Mouse (Mus musculus) right cerebral cortex, adult 18-20 months (tissue): ENCODE results near the gene Slc38a10.

Experiments
- DNase-seq: peaks from one replicate; pipeline ENCODE4 v3.0.0; 2022; ENCODE audit warnings: mixed read lengths

The Slc38a10 gene

GRCm38 (mm10) chr11:120137625-120138004 is 13.5 kb downstream of the Slc38a10 start:
- no peak for DNase-seq

DNA sequence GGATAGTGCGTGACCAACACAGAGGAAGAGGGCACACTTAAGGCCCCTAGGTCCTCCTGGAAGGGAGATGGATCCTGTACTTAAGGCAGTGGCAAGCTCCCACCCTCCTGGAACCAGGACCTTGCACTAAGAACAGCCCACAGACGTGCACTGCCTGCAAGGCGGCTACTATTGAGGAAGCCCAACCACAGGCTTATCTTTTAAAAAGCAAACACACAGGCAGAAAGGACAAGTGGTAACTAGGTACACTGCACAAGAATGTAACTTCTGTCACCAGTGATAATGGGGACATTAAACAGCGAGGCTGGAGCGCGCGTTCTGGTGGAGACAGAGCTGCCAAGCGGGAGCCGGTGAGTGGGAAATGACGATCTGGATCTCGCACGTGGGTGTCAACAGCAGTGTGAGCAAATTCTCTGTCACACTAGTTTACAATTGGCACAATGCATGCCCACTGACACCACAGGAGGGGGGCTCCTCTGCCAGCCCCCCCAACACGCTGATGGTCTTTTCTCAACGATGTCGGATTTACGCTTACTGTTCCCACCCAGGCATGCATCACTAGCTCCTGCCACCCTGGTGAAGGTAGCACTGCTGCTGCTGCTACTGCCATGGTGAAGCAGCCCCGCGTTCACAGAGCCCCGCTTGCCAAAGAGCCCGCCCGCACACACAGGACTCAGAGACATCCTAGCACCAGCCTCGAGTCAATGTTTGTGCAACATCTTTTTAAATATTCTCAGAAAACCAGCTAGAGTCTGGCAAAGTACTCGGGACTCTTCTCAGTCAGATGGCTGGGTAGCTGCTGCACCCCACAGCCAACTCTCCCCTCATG is 14.1 kb downstream of the Slc38a10 start:
- peak; percentile 87 for DNase-seq

DNA sequence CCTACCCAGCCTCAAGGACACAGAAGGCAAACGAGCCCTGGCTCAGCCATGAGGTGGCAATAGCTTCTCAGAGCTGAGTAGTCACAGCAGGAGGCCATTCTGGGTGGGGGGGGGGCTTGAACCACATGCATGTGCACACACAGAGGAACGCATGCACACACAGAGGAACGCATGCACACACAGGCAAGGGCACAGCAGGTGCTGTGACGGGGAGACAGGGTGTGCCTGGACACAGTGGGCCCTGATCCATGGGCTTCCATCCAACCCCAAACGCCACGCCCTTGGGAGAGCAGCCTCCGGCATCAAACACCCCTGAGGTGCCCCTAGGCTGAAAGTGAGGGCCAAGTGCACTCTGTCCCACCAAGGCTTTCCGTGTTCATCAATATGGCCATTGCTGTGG is 15.0 kb downstream of the Slc38a10 start:
- DNase-seq: no peak

DNA sequence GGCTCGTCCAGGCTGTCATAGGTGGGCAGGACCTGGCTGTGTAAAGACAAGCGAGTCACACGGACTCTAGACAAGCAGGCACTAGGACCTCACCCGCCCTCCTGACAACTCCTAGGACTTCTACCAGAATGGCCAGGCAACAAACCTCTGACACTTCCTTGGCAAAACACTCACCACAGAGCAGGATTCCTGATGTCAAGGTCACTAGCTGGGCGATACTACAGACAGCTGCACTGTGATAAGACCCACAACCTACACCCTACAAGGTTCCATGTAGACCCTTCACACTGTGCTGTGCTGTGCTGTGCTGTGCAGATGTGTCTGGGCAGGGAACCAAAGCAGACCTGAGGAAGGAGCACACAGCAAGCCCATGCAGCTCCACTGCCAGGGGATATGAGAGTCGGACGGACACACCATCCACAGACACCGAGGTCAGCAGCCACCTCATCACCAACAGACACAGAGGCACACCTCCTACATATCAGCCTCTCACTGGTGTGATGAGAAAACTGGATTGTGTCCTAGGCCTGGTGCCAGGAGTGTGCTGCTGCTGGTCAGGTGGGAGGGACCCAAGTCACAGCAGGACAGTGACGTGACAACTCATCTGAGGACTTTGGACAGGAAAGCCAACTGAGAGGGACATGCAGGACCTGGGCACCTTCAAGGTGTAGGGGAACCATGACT is 16.2 kb downstream of the Slc38a10 start:
- DNase-seq: no peak

- no peak for DNase-seq
These were observed 17.0 kb downstream of the Slc38a10 start for GRCm38 (mm10) chr11:120134148-120134547.

DNA sequence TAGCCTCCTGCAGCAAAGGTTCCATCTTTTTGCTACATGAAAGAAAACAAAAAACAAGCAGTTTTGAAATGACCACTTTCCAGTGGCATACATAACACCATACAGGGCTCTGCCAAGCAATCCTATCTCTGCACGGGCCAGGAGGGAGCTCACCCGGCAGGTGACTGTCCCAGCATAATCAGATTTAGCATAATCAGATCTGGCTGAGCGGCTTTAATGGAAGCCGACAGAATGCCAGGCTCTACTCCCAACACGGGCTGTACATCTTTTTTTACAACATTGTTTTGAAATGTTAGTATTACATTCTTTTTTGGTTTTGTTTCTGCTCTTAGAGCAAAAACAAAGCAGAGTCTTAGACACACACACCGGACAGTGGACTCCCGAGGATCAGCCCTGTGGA is 21.9 kb downstream of the Slc38a10 start:
- DNase-seq: no peak

GRCm38 (mm10) chr11:120126845-120127244 is 24.3 kb downstream of the Slc38a10 start:
- no peak for DNase-seq

DNA sequence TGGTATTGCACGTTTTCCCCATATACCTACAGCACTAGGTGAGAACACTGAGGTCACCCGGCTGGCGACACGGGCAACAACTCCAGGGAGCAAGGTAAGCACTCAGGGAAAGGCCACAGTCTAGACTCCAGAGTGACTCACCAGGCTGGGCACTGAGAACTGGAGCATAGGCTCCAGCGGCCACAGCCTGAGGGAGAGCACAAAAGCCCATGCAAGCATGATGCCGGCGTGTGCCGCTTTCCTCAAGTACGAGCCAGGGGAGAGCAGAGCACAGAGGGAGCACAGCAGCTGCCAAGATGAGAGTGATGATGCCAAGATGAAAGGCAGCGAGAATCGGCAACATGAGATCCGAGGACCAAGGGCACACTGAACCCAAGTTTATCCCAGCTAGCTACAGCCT is 29.0 kb downstream of the Slc38a10 start:
- no peak for DNase-seq

GRCm38 (mm10) chr11:120120642-120121420 is 30.3 kb downstream of the Slc38a10 start:
- DNase-seq: peak; percentile 82

DNA sequence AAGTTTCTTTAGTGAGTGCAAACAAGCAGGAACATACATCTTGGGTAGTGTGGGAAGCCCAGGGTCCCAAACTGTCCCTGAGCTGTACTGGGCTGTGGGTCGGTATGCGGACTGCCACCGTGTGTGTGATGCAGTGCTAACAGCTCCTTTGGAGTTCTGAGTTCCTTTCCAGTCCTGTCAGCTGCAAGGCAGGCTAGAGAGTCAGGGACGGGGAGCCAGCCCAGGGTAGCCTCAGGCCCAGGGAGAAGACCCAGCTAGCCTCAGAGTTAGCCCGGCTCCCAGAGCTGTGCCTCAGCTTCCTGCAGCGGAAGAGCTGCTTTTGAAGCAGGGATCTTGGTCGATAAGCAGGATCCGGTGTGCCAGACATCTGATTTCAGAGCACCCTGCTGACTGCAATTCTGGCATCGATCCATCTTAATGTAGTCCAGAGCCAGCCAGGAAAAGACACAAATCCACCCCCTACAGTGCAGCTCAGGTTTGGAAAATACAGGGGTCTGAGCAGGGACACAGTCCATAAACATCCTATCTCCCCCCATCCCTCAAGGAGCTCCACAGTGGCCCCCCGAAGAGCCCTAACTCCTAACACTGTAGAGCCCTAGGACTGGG is 31.1 kb downstream of the Slc38a10 start:
- no peak for DNase-seq

GRCm38 (mm10) chr11:120119108-120119507 is 32.0 kb downstream of the Slc38a10 start:
- DNase-seq: no peak

DNA sequence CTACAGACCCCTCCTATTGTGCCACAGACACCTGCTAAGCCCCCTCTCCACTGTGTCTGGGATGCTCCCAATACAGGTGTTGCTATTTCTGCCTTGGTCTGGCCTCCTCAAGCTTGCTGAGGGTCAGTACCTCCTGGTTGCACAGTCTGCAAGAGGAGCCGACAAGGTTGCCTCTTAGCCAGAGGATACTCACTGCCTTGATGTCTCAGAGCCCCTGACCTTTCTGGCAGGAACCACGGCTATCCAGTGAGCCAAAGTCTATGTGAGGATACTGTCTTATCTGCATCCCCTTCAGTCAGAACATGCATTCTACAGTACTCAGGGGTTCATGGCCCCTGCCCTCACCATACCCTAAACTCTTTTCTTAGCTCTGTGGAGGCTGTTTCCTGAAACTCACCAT is 33.5 kb downstream of the Slc38a10 start:
- no peak for DNase-seq

GRCm38 (mm10) chr11:120114488-120115215 is 36.5 kb downstream of the Slc38a10 start:
- DNase-seq: no peak

GRCm38 (mm10) chr11:120112136-120112535 is 39.0 kb downstream of the Slc38a10 start:
- no peak for DNase-seq

DNA sequence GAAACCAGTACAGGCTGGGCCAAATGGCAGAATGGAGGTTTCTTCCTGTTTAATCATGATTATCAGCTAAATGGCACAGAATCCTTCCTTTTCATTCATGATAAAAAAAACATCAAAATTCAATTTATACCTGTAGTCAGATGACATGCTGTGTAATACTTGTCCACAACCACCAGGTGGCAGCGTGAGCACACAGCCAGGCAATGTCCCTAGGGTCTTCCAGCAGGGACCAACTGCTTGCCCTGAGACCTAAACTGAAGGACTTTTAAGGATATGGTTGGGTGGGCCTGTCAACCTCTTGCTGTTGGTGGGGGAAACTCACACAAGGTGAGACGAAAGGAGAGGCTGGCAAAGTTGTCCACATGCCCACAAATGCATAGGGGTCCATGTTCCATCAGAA is 40.1 kb downstream of the Slc38a10 start:
- no peak for DNase-seq

- DNase-seq: no peak
These were observed 40.6 kb downstream of the Slc38a10 start for GRCm38 (mm10) chr11:120110554-120110953.

DNA sequence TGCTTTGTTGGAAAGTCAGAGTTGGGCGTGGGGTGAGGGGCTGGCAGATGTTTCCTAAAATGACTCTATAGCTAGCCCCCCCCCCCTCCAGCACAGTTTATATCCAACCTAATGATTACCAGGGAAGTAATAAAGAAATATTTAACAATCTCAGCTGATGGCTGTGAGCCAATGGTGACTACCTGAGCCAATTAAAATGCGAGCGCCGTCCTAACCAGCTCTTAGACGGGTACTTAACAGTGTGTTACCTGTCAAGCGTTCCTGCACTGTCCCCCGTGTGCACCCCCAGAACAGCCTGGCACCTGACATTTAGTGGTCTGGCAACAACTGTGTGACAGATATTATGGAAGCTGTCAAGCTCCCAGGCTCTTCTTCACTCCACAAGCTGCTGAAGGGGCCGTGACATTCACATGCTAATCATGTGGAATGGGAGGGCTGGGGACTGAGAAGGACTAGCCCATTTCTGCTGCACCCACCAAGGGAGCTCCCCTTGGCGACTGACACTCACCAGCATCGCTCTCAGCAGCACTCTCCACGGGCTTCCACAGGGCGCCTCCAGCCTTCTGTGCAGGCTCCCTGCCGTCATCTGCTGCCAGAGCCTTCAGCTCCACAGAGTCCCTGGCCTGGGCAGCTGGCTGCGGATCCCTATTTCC is 41.5 kb downstream of the Slc38a10 start:
- DNase-seq: no peak

DNA sequence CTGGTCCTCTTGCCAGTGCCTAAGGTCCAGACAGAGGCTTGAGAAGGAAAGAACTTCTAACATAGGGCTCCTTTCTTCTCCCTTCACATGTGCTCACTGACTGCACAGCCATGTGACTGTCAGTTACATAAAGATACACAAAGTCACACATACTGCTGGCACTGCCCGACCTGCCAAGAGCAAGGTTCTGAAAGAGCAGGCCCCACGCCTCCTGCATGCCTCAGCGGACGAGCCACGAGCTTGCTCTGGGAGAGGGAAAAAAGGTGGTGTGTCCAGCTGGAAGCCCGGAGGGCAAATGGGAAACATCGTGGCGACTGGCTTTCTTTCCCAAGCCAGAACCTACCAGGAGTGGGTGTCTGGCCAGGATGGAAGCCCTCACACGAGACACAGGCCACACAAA is 43.4 kb downstream of the Slc38a10 start:
- no peak for DNase-seq

DNA sequence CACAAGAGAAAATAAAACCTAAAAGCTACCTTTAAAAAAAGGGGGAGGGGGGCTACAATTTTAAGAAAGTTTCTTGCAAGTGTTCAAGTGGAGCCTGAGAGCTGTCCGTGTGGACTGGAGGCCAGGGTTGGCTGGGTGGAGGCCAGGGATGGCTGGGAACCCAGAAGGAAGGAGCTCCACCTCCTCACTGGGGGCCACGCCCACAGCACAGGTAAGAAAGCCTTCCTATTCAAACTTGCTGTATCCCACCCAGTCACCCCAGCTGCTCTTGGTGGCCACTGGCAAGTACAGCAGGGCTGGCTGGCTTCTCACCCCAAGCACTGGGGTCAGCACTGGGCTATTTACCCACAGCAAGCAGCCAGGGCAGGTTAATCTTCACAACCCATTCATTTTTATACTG is 44.1 kb downstream of the Slc38a10 start:
- no peak for DNase-seq

DNA sequence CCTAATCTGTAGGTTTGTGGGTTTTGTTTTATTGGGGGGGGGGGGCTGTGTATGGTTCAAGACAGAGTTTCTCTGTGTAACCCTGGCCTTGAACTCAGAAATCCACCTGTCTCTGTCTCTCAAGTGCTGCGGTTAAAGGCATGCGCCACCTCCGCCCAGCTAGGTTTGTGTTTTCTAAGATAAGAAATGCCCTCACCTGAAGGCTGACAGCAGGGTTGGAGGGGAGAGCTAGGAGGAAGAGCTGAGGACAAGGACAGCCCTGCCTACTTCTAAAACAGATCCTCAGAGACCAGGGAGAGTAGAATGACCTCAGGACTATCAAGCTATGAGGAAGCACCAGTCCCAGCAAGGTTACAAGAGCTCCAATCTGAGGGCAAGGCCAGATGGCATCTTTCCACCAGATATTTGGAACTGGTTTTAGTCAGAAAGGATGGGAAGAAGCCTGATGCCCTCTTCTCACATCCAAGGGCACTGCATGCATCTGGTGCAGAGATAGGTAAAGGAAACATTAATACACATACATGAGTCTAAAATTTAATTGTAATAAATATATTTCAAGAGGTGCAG is 47.6 kb downstream of the Slc38a10 start:
- DNase-seq: no peak

DNA sequence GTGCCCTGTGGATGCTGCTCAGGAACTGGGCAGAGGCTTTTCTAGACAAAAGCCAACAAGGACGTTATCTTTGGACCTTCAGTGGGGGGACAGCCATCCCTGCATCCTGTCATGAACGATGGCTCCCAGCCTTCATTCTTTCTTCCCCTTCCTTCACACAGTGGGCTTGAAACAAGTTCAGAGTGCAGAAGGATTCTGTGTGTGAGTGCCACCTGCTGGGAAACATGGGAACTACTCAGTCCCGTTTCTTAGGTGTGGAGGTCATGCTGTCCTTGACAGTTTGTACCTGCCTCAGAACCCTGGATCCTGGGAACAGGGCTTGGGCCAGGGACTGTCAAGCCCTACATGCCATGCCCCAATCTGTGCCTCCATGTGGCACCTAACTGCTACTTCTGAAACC is 50.1 kb downstream of the Slc38a10 start:
- peak; percentile 64 for DNase-seq
